In the genomic region with DNA sequence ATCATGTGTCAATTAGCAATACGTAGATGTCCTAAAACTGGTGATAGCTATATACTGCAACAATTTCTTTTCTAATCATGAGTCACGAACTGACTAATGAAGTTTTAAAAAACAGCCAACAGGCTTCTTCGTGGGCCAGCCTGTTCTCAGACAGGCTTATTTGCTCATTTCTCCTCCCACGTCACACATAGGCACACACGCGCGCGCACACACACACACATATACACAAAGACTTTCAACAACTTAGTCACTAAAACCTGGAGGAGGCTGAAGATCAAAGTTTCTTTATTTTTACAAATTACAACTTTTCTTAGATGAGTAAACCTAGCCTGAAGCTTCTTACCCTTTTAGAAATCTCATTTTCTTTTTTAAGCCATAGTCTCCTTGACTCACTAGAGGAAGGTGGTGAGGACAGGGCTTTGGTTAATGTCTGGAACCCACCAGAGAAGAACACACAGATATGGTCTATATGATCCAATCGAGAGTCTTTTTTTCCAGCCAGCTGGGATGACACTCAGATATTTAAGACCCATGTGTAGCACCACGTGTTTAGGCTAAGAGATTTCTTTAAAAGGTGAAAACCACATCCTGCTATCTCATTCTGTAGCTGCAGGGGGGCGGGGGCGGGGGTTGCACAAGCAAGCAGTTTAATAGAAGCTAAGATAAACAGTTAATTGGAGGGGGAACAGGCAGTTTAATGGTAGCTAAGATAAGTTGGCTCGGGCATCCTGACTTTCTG, we compare ENCODE assay signal across 14 mouse cellular contexts.
DNase-seq lines count a peak whose midpoint lies in the region; ATAC-seq and TF ChIP-seq lines count a peak whose summit lies in the region.
"Had no signal": no experiment of that assay in that cellular context is flagged by ENCODE, and none has a peak within 500 bp of the region (broad histone marks: within the 10 kb centered on the region; RNA-seq: fewer than 3 reads in every experiment).

No protein-coding gene starts in this region.

- H3K27ac ChIP-seq in heart, embryonic 16.5 days (ENCODE audit: low read length): no peak overlapping the region
- H3K27ac ChIP-seq in heart, embryonic 11.5 days (ENCODE audit: low read depth, low read length): no peak overlapping the region
- H3K27ac ChIP-seq: embryonic facial prominence, embryonic 15.5 days; liver, embryonic 15.5 days had no signal

- H3K4me1 ChIP-seq in heart, embryonic 16.5 days (ENCODE audit: control insufficient read depth, insufficient read depth, low read length): no peaks in the 10 kb centered on the region
- no peaks in the 10 kb centered on the region for H3K4me1 ChIP-seq in heart, embryonic 11.5 days (ENCODE audit: control insufficient read depth, insufficient read depth, low read length)
- no peaks in the 10 kb centered on the region for H3K4me1 ChIP-seq in G1E (ENCODE audit: insufficient read depth, low read depth, low read length)

- TF ChIP-seq CTCF in G1E (IDR thresholded peaks at IDR 0.05; ENCODE audit: low read depth, low read length): no peak

- H3K9ac ChIP-seq in heart, embryonic 16.5 days (ENCODE audit: low read length): no peak overlapping the region
- no peak overlapping the region for H3K9ac ChIP-seq in heart, embryonic 11.5 days (ENCODE audit: low read depth, low read length)
- H3K9ac ChIP-seq: embryonic facial prominence, embryonic 15.5 days; forebrain, postnatal 0 days; liver, embryonic 15.5 days had no signal

- no peaks in the 10 kb centered on the region for H3K36me3 ChIP-seq in heart, embryonic 16.5 days (ENCODE audit: control insufficient read depth, insufficient read depth)
- no peaks in the 10 kb centered on the region for H3K36me3 ChIP-seq in heart, embryonic 11.5 days (ENCODE audit: control insufficient read depth, insufficient read depth, low read length)
- H3K36me3 ChIP-seq in G1E (replicated peaks): no peaks in the 10 kb centered on the region
- H3K36me3 ChIP-seq: embryonic facial prominence, embryonic 15.5 days; liver, embryonic 15.5 days had no signal

- H3K9me3 ChIP-seq in heart, embryonic 16.5 days (replicated peaks; ENCODE audit: control insufficient read depth, low read length): no peaks in the 10 kb centered on the region
- no peaks in the 10 kb centered on the region for H3K9me3 ChIP-seq in heart, embryonic 11.5 days (replicated peaks; ENCODE audit: control insufficient read depth, low read length)
- H3K9me3 ChIP-seq in G1E (replicated peaks): peaks cover 2% of the 10 kb centered on the region; the same call in 1 of the 2 replicates
- H3K9me3 ChIP-seq: embryonic facial prominence, embryonic 15.5 days; liver, embryonic 15.5 days had no signal

- ATAC-seq in heart, embryonic 16.5 days (replicated peaks; ENCODE audit: extremely low read depth, insufficient read depth, low FRiP score): 0 out of 2 replicates have a peak, but pooled peaks have one; percentile 14
- no peak for ATAC-seq in heart, embryonic 11.5 days (replicated peaks; ENCODE audit: insufficient number of reproducible peaks, low FRiP score, low TSS enrichment)
- peak; percentile 41; the same call in 1 of the 2 replicates for ATAC-seq in G1E (ENCODE audit: extremely low read depth, insufficient number of reproducible peaks, low FRiP score, poor library complexity, severe bottlenecking)
- ATAC-seq in megakaryocyte progenitor cell, adult 5-6 weeks (replicated peaks; ENCODE audit: poor library complexity): peak; percentile 74
- ATAC-seq: forebrain, postnatal 0 days had no signal

- H3K4me2 ChIP-seq in heart, embryonic 16.5 days (ENCODE audit: low read depth, low read length): no peak overlapping the region
- no peak overlapping the region for H3K4me2 ChIP-seq in heart, embryonic 11.5 days
- H3K4me2 ChIP-seq: embryonic facial prominence, embryonic 15.5 days; liver, embryonic 15.5 days had no signal

- no peaks in the 10 kb centered on the region for H3K27me3 ChIP-seq in heart, embryonic 16.5 days (ENCODE audit: control insufficient read depth, insufficient read depth, low read length)
- H3K27me3 ChIP-seq in heart, embryonic 11.5 days (ENCODE audit: control insufficient read depth, insufficient read depth, low read length): no peaks in the 10 kb centered on the region
- H3K27me3 ChIP-seq in G1E (ENCODE audit: insufficient read depth, low read length): no peaks in the 10 kb centered on the region
- H3K27me3 ChIP-seq: embryonic facial prominence, embryonic 15.5 days; liver, embryonic 15.5 days had no signal

- no peak overlapping the region for H3K4me3 ChIP-seq in heart, embryonic 16.5 days (ENCODE audit: low read length)
- no peak overlapping the region for H3K4me3 ChIP-seq in heart, embryonic 11.5 days (ENCODE audit: low read depth, low read length)
- H3K4me3 ChIP-seq in G1E (ENCODE audit: low read depth, low read length): no peak overlapping the region
- H3K4me3 ChIP-seq: embryonic facial prominence, embryonic 15.5 days; liver, embryonic 15.5 days had no signal

- 71% methylated on average over 13 of the region's 13 CpGs for WGBS in heart, embryonic 16.5 days
- 72% methylated on average over 13 of the region's 13 CpGs for WGBS in heart, embryonic 11.5 days (ENCODE audit: insufficient replicate concordance)

- no peak for DNase-seq in G1E (ENCODE audit: low spot score)
- peak; percentile 75 for DNase-seq in induced T-regulatory cell, adult 2 months (ENCODE audit: low read depth)
- no peak for DNase-seq in adrenal gland, postnatal 10 days
- DNase-seq in retina, postnatal 1 day: no peak
- no peak for DNase-seq in testis, postnatal 10 days (ENCODE audit: low spot score)
- DNase-seq: adrenal gland, adult 2 months; forebrain, postnatal 0 days; heart, postnatal 10 days; kidney, adult 18-20 months had no signal
